Mouse (Mus musculus) gastrocnemius, adult 18-20 months (tissue): ENCODE results near the gene Lingo1. TPM values are rescaled to one million over a fixed set of nuclear protein-coding genes. Genes with fewer than 3 reads are reported as not detected.
A peak's percentile ranks its signal among the peaks of the same experiment; 100 is the strongest.

Source experiments
- DNase-seq: peaks from one replicate; pipeline ENCODE4 v3.0.0; 2021; ENCODE audit warnings: low spot score
- total RNA-seq, 2 experiments: library from RNA; stranded (reverse); gene quantifications; 2 replicates each; pipeline ENCODE4 v1.2.3; 2021

Lingo1 gene
- total RNA-seq, 2 experiments from 2014 or later, result 0.37 to 0.66 TPM

GRCm38 (mm10) chr9:56681950-56682349 is 114.3 kb downstream of the Lingo1 start:
- no peak for DNase-seq

- no peak for DNase-seq
These were observed 117.2 kb downstream of the Lingo1 start for GRCm38 (mm10) chr9:56678929-56679681.

GRCm38 (mm10) chr9:56675696-56676095 is 120.6 kb downstream of the Lingo1 start:
- DNase-seq, result no peak

GRCm38 (mm10) chr9:56669605-56670221 is 126.6 kb downstream of the Lingo1 start:
- DNase-seq, result no peak

- no peak for DNase-seq
These were observed 132.1 kb downstream of the Lingo1 start for GRCm38 (mm10) chr9:56664136-56664535.

GRCm38 (mm10) chr9:56662946-56663345 is 133.3 kb downstream of the Lingo1 start:
- no peak for DNase-seq

GRCm38 (mm10) chr9:56662405-56662804 is 133.9 kb downstream of the Lingo1 start:
- DNase-seq, result no peak

- DNase-seq, result no peak
These were observed 134.9 kb downstream of the Lingo1 start for GRCm38 (mm10) chr9:56661217-56661840.

GRCm38 (mm10) chr9:56658580-56658979 is 137.7 kb downstream of the Lingo1 start:
- no peak for DNase-seq

GRCm38 (mm10) chr9:56657996-56658398 is 138.3 kb downstream of the Lingo1 start:
- DNase-seq, result no peak

GRCm38 (mm10) chr9:56656766-56657542 is 139.3 kb downstream of the Lingo1 start:
- DNase-seq, result no peak

GRCm38 (mm10) chr9:56655167-56655566 is 141.1 kb downstream of the Lingo1 start:
- DNase-seq, result no peak

- no peak for DNase-seq
These were observed 143.7 kb downstream of the Lingo1 start for GRCm38 (mm10) chr9:56652551-56652950.

GRCm38 (mm10) chr9:56651586-56651985 is 144.7 kb downstream of the Lingo1 start:
- DNase-seq, result no peak

GRCm38 (mm10) chr9:56646227-56647025 is 149.8 kb downstream of the Lingo1 start:
- no peak for DNase-seq

- DNase-seq, result no peak
These were observed 152.8 kb downstream of the Lingo1 start for GRCm38 (mm10) chr9:56643474-56643873.

GRCm38 (mm10) chr9:56638226-56638905 is 157.9 kb downstream of the Lingo1 start:
- DNase-seq, result no peak

- no peak for DNase-seq
These were observed 158.8 kb downstream of the Lingo1 start for GRCm38 (mm10) chr9:56637403-56637857.

- peak; percentile 15 for DNase-seq
These were observed 159.4 kb downstream of the Lingo1 start for GRCm38 (mm10) chr9:56636766-56637402.

- DNase-seq, result peak; percentile 88
These were observed 160.1 kb downstream of the Lingo1 start for GRCm38 (mm10) chr9:56636214-56636613.
